Mouse (Mus musculus) 3134 (cell line): Measurements from ENCODE around the gene Gm11985.

Experiments
- DNase-seq: peaks from one replicate; pipeline ENCODE4 v3.0.0-alpha.2; 2011; ENCODE audit warnings: low spot score; ENCODE audit not compliant: insufficient read length; ENCODE audit errors: extremely low read depth

The Gm11985 gene

GRCm38 (mm10) chr11:7202206-7202605 lies 13.8 kb upstream of the Gm11985 start:
- no peak for DNase-seq

- no peak for DNase-seq
Observed at GRCm38 (mm10) chr11:7200393-7200783, 12.0 kb upstream of the Gm11985 start.

GRCm38 (mm10) chr11:7199736-7200392 lies 11.5 kb upstream of the Gm11985 start:
- no peak for DNase-seq

- no peak for DNase-seq
Observed at GRCm38 (mm10) chr11:7198481-7199256, 10.3 kb upstream of the Gm11985 start.

- DNase-seq, result no peak
Observed at GRCm38 (mm10) chr11:7198006-7198405, 9.6 kb upstream of the Gm11985 start.

DNA sequence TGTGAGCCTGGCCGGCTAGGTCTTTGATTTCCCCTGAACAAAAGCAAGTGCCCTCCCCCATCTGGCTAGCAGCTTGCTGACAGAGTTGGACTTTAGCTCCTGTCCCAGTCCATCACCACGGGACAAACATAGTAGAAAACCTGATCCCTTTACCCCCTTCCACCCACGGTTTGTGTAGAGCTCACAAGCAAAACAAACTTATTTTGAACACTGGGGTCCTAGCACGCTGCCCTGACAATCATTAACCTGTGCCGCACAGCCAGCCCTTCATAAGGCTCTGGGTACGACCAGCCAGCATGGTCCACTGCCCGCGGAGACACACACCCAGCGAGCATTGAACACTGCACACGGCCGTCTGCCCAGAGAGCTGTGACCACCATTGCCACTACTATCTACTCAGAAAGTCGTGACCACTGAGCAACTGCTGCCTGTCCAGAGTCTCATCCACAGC lies 9.1 kb upstream of the Gm11985 start, which contains the start of gene Igfbp1:
TSS of gene Igfbp1 (plus strand) at position 292 of the 451 bp plus-strand sequence.
- no peak for DNase-seq

DNA sequence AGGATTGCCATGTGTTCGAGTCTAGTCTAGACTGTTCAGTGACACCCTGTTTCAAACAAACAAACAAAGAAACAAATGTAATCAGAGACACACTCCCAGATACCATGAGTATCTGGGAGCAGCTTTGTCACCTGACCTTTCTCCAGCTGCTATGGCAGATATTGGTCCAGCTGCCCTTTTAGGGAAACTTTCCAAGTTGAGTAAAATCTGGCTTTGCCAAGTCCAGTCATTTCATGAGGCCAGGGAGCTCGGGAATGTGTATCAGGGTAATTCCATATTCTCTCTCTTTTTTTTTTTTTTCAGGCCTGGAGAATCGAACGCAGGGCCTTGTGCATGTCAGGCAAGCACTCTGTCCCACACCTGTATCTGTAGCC lies 6.9 kb upstream of the Gm11985 start:
- no peak for DNase-seq

GRCm38 (mm10) chr11:7194432-7195311 lies 6.3 kb upstream of the Gm11985 start:
- no peak for DNase-seq

- no peak for DNase-seq
Observed at GRCm38 (mm10) chr11:7193134-7193533, 4.8 kb upstream of the Gm11985 start.

DNA sequence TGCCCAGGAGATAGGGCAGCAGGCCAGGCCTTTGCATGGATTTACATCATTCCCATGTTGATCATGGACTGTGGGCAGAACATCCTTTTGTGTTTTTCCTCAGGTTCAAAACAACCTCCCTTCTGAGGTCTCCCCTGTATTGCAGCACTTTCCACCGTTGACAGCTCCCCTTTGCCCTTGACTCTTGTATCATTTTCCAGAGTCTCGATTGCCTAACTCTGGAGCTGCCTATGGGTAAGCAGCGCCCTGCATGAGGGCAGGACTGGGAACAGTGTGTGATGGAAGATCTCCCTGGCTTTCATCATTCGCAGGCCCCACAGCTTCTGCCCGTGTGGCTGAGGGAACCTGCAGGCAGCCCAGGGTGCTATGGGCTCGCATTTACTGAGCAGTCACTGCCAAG lies 4.3 kb upstream of the Gm11985 start:
- no peak for DNase-seq

- no peak for DNase-seq
Observed at GRCm38 (mm10) chr11:7187472-7187871, 897 bp downstream of the Gm11985 start.

DNA sequence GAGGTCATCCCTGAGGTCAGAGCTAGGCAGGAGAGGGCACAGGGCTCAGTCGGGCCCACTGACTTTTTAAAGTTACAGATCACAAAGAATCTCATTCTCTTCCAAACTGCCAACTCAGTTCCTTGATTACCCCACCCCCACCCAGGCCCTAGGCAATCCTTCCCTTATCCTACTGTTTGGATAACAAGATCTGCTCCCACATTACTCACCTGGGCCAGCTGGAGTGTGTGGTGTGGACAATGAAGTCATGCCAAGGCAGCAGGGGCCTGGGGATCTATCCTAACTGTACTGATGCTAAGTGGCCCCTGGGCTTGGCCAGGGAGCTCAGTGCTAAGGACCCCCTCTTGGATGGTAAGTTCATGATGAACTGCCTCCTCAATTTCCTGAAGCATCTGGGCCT lies 3.9 kb downstream of the Gm11985 start:
- DNase-seq, result no peak

GRCm38 (mm10) chr11:7182409-7183042 lies 5.8 kb downstream of the Gm11985 start:
- DNase-seq, result no peak

DNA sequence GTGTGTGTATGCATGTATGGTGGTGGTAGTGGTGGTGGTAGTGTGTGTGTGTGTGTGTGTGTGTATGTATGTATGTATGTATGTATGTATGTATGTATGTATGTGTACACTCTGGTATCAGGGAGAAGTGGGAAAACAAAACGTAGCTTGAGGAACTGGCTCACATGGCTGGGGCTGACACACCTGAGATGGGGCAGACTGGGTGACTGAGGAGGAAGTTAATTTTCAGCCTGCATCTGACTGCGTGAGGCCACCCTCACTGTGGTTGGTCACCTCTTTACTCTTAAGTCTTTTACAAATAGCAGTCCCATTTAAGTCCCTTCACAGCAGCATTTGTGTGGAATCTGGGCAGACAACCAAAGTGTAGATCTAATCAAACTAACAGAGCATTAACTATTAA lies 9.1 kb downstream of the Gm11985 start:
- no peak for DNase-seq

- no peak for DNase-seq
Observed at GRCm38 (mm10) chr11:7178724-7179123, 9.6 kb downstream of the Gm11985 start.

DNA sequence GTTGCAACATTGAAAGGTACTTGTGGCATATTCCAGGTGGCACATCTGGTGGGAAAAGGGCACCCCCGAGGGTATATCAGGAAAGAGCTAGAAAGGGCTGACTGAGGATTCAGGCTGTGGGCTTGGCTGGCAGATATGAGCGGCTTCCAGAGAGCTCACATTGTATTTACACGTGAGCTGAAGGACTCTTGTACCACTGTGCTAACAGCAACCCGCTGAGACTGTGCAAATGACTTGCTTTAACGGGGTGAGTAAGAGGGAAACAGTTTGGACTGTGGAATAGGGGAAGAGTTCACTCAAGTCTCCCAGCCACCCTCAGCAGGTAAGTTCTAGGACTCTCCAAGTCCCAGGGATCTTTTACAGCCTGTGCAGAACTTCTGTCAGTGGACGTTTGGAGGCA lies 14.7 kb downstream of the Gm11985 start:
- DNase-seq, result no peak

DNA sequence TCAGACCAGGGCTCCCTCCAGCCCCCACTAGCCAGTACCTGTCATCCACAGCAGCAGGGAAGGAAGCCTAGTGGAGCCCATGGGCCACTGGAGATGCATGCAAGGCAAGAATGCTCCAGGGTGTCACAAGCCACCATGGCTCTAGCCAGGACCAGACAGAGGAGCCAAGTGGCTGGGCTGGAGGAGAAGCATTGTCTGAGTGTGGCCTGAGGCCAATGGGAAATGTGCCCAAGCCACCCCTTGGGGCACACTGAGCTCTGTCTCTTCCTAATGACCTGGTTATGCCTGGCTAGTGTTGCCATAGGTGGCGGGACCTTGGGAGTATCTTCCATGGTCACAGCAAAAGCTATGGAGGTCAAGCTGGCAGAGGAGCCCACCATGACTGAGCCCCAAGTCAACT lies 18.7 kb downstream of the Gm11985 start:
- no peak for DNase-seq

DNA sequence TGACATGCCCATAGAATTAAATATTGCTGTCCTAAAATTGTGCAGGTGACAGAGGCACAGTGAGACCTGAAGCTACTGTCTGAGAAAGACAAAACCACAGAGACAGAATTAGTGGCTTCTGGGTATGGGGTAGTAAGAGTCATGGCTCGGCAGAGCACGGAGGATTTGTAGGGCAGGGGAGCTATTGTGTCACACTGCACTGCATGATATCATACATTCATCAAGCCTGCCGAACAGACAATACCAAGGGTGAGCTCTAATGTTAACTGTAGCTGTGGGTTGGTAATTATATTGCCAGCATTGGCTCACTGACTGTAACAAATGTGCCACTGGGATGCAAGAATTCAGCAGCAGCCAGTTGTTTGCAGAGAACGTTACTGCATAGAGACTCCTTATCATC lies 24.0 kb downstream of the Gm11985 start:
- no peak for DNase-seq

DNA sequence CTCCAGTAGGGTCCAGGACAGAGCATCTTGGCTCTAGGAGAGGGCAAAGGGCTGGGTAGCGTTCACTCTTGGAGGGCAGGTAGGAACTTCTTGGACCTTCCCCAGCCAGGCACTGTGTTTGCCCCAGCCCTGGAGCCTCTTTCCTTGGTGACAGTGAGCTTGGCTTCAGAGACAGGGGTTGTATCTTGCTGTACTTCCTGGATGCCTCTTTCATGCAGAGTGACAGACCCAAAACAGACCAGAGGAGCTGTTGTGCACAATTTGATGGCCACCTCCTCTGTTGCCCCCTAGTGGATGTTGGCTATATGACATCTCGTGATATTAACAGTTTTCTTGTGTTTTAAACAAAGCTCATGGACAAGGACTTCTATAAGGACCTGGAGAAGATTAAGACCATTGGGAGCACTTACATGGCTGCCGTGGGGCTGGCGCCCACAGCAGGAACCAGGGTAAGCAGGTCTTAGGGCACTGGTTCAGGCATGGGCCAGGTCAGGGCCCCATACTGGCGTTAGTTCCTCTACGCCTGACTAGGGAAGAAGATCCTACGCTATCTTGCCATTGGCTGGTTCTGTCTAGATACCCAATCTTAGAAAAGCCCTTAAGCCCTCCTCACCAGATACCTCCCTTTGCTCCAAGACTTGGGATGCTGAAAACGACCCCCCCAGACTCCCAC lies 26.7 kb downstream of the Gm11985 start:
- no peak for DNase-seq

DNA sequence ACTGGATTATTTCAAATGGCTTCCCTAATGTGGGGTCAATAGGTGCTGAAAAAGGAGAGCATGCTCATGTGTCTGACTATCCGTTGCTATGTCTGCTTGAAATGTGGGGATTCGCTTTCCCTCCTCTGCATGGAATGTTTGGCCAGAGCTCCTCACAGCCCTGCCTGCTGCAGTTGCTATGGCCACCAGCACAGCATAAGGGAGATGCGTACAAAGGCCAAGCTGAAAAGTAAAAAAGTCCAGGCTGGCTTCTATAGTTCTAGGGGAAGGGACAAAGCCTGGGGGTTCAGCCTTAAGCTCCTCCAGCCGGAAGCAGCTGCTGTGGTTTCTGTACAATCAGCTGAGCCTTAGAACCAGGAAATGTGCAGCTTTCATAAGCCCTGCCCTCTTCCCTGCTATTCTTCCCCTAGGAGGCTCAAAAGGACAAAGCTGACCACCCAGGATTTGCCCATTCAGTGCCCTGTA lies 27.7 kb downstream of the Gm11985 start:
- no peak for DNase-seq
